Mouse (Mus musculus): ENCODE data around the gene Adra1b. TPM values are rescaled to one million over a fixed set of nuclear protein-coding genes. Genes with fewer than 3 reads are reported as not detected.

Gene Adra1b
- total and polyA plus RNA-seq, 3 experiments = not detected

DNA sequence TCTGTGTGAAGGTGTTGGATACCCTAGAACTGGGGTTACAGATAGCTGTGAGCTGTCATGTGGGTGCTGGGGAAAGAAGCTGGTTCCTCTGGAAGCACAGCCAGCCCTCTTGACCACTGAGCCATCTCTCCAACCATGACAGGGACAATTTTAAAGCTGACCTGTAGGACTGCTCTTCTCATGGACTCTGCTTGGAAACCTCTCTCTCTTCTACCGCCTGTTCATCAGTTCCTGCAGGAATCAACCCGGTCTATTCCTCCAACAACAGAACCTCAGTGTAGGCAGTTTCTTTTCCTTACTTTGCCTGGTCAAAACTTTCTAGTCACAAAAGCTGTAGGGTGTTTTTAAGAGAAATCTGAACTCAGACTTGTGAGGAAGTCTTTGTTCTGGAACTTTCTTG is 1.3 kb downstream of the Adra1b start:
- Histone ChIP-seq H3K9ac (ENCODE audit: control insufficient read depth, low read depth, low read length, poor library complexity, severe bottlenecking) (no peak overlapping the region), H3K27ac (ENCODE audit: control insufficient read depth, low read depth, low read length) (no peak overlapping the region), H3K79me2 (ENCODE audit: control insufficient read depth, insufficient read depth, low read length, poor library complexity) (no peaks in the 10 kb centered on the region), H3K27me3 (ENCODE audit: control insufficient read depth in 1 of 2, insufficient read depth in 2 of 2, low read length in 2 of 2) (no peaks in the 10 kb centered on the region), H3K36me3 (ENCODE audit: control insufficient read depth in 1 of 2, insufficient read depth in 2 of 2, low read length in 2 of 2) (no peaks in the 10 kb centered on the region), H3K4me1 (ENCODE audit: control insufficient read depth in 1 of 2, insufficient read depth in 2 of 2, low read length in 2 of 2) (no peaks in the 10 kb centered on the region), H3K9me3 (replicated peaks; ENCODE audit: insufficient read depth, low read length) (no peaks in the 10 kb centered on the region), H3K4me3 (ENCODE audit: control insufficient read depth in 1 of 2, insufficient read depth in 1 of 2, low read depth in 2 of 2, low read length in 2 of 2) (no peak overlapping the region)
- TF ChIP-seq GABPA (IDR thresholded peaks at IDR 0.05; ENCODE audit: low read depth, low read length) = no peak
- TF ChIP-seq POLR2AphosphoS2 (IDR thresholded peaks at IDR 0.05; ENCODE audit: low read length) = no peak
- no peak for TF ChIP-seq MAX (IDR thresholded peaks at IDR 0.05; ENCODE audit: low read length)
- TF ChIP-seq NRF1 (IDR thresholded peaks at IDR 0.05; ENCODE audit: insufficient read depth, low read depth, low read length, poor library complexity, severe bottlenecking) = no peak
- DNase-seq (ENCODE audit: low read depth, low spot score) = no peak

DNA sequence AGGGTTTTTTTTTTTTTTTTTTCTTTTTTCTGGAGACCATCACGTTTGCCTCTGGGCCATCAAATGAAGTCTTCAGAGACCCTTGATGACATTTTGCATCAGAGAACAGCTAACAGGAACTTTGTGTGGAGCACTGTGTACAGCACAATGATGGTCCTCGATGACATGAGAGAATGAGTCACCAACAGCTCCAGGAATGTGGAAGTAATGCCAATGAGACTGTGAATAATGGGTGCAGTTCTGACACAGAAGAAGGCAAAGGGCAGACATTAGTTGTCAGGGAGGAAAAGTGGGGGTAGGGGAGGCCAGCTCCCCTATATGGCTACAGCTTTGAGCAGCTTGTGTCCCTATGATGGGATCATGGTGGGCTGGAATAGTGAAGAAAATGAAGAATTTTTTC is 5.7 kb downstream of the Adra1b start:
- Histone ChIP-seq H3K36me3 (ENCODE audit: control insufficient read depth in 1 of 2, insufficient read depth in 2 of 2, low read length in 2 of 2) (no peaks in the 10 kb centered on the region), H3K79me2 (ENCODE audit: control insufficient read depth, insufficient read depth, low read length, poor library complexity) (no peaks in the 10 kb centered on the region)
- TF ChIP-seq EP300 (IDR thresholded peaks at IDR 0.05; ENCODE audit: low read depth in 1 of 2, low read length in 2 of 2) (no peak), UBTF (IDR thresholded peaks at IDR 0.05; ENCODE audit: borderline replicate concordance, insufficient read depth, low read depth, low read length) (no peak), NRF1 (IDR thresholded peaks at IDR 0.05; ENCODE audit: insufficient read depth, low read depth, low read length, poor library complexity, severe bottlenecking) (no peak), ZKSCAN1 (IDR thresholded peaks at IDR 0.05; ENCODE audit: low read depth, low read length) (no peak), USF2 (IDR thresholded peaks at IDR 0.05; ENCODE audit: borderline replicate concordance in 1 of 2, insufficient read depth in 1 of 2, low read depth in 1 of 2, low read length in 2 of 2) (no peak), ZMIZ1 (IDR thresholded peaks at IDR 0.05; ENCODE audit: low read depth, low read length) (no peak), MYB (IDR thresholded peaks at IDR 0.05; ENCODE audit: low read depth, low read length) (no peak)

DNA sequence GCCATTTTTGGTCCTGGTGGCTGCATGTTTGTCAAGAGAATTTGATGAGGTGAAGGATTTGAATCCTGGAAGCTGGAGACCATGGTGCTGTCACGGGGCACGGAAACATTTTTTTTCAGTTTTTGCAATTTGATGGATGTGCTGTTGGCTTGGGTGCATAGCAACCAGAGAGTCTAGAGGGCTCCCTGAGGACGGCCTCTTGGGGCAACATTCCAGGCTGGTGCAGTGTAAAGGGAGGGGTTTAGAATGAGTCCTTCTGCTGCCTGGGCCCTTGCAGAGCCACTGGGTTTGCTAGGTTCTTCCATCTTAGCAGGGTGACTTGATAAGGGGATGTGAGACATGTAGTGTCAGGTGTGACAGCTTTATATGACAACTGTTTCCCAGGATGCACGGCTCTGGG is 8.5 kb downstream of the Adra1b start:
- DNase-seq (ENCODE audit: low read depth, low spot score) = no peak
- Histone ChIP-seq H3K79me2 (ENCODE audit: control insufficient read depth, insufficient read depth, low read length, poor library complexity) (no peaks in the 10 kb centered on the region), H3K27ac (ENCODE audit: control insufficient read depth, low read depth, low read length) (no peak overlapping the region), H3K9ac (ENCODE audit: control insufficient read depth, low read depth, low read length, poor library complexity, severe bottlenecking) (no peak overlapping the region), H3K36me3 (ENCODE audit: control insufficient read depth in 1 of 2, insufficient read depth in 2 of 2, low read length in 2 of 2) (no peaks in the 10 kb centered on the region), H3K4me3 (ENCODE audit: control insufficient read depth in 1 of 2, insufficient read depth in 1 of 2, low read depth in 2 of 2, low read length in 2 of 2) (no peak overlapping the region), H3K4me1 (ENCODE audit: control insufficient read depth in 1 of 2, insufficient read depth in 2 of 2, low read length in 2 of 2) (no peaks in the 10 kb centered on the region), H3K9me3 (replicated peaks; ENCODE audit: insufficient read depth, low read length) (no peaks in the 10 kb centered on the region), H3K27me3 (ENCODE audit: control insufficient read depth in 1 of 2, insufficient read depth in 2 of 2, low read length in 2 of 2) (no peaks in the 10 kb centered on the region)
- TF ChIP-seq CHD1 (IDR thresholded peaks at IDR 0.05; ENCODE audit: low read depth, low read length) (no peak), TAL1 (IDR thresholded peaks at IDR 0.05; ENCODE audit: low read length) (no peak), ETS1 (IDR thresholded peaks at IDR 0.05; ENCODE audit: low read depth, low read length) (no peak), BHLHE40 (IDR thresholded peaks at IDR 0.05; ENCODE audit: borderline replicate concordance, low read depth, low read length) (no peak), NRF1 (IDR thresholded peaks at IDR 0.05; ENCODE audit: insufficient read depth, low read depth, low read length, poor library complexity, severe bottlenecking) (no peak), GATA1 (IDR thresholded peaks at IDR 0.05; ENCODE audit: low read depth, low read length) (no peak), CTCF (IDR thresholded peaks at IDR 0.05 in 2 of 3, conservative IDR thresholded peaks at IDR 0.05 in 1 of 3; ENCODE audit: control insufficient read depth in 1 of 3, insufficient read depth in 1 of 3, low read depth in 2 of 3, low read length in 3 of 3, poor library complexity in 1 of 3, severe bottlenecking in 1 of 3) (no peak), MAFK (IDR thresholded peaks at IDR 0.05; ENCODE audit: borderline replicate concordance, low read depth, low read length) (no peak), CHD2 (IDR thresholded peaks at IDR 0.05; ENCODE audit: low read length) (no peak), SIN3A (IDR thresholded peaks at IDR 0.05; ENCODE audit: low read length) (no peak), TBP (IDR thresholded peaks at IDR 0.05; ENCODE audit: low read depth, low read length) (no peak), KAT2A (conservative IDR thresholded peaks at IDR 0.05; ENCODE audit: low read depth, low read length) (no peak)

More for the DNA sequence above, 5.7 kb downstream of the Adra1b start:
- DNase-seq (ENCODE audit: low read depth, low spot score) = no peak
- Histone ChIP-seq H3K27ac (ENCODE audit: control insufficient read depth, low read depth, low read length) (no peak overlapping the region), H3K4me3 (ENCODE audit: control insufficient read depth in 1 of 2, insufficient read depth in 1 of 2, low read depth in 2 of 2, low read length in 2 of 2) (no peak overlapping the region), H3K4me1 (ENCODE audit: control insufficient read depth in 1 of 2, insufficient read depth in 2 of 2, low read length in 2 of 2) (no peaks in the 10 kb centered on the region), H3K27me3 (ENCODE audit: control insufficient read depth in 1 of 2, insufficient read depth in 2 of 2, low read length in 2 of 2) (no peaks in the 10 kb centered on the region), H3K9me3 (replicated peaks; ENCODE audit: insufficient read depth, low read length) (no peaks in the 10 kb centered on the region), H3K9ac (ENCODE audit: control insufficient read depth, low read depth, low read length, poor library complexity, severe bottlenecking) (no peak overlapping the region)

All from MEL (cell line).